Mouse (Mus musculus) right cerebral cortex, postnatal 14 days (tissue): ENCODE results near the gene Yipf2.

Experiments used
- DNase-seq: peaks from one replicate; pipeline ENCODE4 v3.0.0; 2022

Gene Yipf2

DNA sequence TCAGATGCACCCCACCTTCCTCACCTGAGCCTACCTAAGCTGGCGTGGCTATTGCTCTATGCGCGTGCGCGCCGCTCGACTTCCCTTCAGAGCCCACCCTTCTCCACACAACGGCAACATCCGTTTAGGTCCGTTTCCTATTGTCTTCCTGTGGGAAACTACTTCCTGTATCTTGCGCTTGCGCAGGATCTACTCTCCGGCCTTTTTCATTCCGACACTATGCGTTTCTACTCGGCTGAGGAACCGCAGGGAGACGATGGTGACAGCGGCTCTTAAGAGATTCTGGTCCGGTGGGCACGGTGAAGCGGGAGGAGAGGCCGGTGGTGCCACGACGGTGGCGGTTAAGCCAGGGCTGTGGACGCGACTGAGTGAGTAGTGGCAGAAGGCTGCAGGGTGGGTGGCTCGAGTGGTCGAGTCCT is at the start of gene Yipf2, which contains the start of gene Timm29:
Gene Yipf2 (minus strand): TSS at position 126 of the 419 bp plus-strand sequence.
Gene Timm29 (plus strand): TSS at position 20 of the 419 bp plus-strand sequence.
- DNase-seq: peak; percentile 80

DNA sequence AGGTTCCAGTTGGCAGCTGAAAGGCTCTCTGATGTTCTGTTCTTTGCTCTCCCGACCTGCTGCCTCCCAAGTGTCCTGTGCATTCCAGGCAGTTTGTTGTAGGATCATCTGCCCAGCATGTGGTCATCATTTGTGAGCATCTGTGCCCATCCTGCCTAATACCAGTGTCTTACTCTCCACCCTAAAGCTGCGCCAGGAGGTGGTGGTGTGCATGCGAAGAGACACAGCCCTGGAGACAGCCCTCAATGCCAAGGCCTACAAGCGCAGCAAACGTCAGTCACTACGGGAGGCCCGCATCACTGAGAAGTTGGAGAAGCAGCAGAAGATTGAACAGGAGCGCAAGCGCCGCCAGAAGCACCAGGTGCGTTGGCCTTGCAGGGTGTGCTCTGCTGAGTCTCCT is 46.4 kb upstream of the Yipf2 start:
- DNase-seq: no peak

DNA sequence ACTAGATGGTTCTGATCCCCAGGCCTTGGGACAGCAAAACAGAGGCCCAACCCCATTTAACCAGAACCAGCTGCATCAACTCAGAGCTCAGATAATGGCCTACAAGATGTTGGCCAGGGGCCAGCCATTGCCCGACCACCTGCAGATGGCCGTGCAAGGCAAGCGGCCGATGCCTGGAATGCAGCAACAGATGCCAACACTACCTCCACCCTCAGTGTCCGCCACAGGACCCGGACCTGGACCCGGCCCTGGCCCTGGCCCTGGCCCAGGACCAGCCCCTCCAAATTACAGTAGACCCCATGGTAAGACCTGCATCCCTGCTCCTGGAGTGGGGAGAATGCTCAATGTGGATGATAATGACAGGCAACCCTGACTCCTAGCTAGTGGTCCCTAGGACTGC is 43.0 kb upstream of the Yipf2 start:
- peak; percentile 16 for DNase-seq

DNA sequence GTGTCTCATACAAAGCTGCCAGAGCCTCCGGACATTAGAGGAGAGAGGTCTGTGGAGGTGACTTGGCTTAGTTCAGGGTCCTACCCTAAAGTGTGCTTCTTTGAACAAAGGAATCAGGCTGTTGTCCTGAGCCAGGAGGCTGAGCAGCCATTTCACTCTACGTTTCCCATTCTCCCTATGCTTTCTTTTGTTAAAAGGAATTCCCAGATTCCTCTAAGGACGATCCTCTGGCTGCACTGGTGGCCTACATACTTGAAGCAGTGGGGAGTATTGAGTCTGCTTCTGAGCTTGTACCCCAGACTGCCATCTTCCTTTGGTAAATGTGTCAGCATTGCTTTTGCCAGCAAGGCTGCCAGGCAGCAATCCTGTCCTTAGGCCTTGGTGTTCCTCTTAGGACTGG is 40.5 kb upstream of the Yipf2 start:
- no peak for DNase-seq

DNA sequence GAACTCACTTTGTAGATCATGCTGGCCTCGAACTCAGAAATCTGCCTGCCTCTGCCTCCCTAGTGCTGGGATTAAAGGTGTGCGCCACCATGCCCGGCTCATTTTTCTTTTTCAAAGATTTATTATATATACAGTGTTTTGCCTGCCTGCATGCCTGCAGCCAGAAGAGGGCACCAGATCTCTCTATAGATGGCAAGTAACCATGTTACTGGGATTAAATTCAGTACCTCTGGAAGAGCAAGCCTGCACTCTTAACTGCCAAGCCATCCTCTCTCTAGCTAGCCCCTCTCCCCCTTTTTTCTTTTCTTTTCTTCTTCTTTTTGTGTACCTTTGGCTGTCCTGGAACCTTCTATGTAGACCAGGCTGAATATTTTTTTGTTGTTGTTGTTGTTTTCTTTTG is 38.0 kb upstream of the Yipf2 start:
- DNase-seq: peak; percentile 26

DNA sequence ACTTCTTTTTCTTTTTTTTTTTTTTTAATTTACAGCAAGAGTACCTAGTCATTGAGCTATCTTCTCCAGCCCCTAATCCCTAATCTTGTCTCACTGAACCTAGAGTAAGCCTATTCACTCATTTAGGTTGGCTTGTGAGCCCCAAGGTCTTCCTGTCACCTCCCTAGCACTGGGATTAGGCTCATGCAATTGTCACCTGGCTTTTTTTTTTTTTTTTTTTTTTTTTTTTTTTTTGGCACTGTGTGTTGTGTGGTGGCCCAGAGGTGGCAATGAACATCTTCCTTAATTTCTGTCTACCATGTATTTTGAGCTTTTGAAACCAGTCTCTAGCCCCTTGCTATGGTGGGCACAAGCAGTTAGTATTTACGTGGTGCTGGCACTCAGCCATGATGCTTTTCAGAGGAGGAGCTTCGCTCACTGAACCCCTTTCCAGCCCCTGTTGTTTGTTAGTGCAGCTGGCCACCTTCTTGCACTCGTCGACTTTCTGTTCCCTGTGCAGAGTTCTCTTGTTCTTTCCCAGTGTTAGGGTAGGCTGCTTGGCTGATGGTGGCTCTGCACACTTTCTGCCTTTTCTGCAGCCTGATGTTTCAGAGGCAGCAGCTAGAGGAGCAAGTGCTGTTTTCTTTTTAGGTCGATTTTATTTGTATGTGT is 34.6 kb upstream of the Yipf2 start:
- no peak for DNase-seq

DNA sequence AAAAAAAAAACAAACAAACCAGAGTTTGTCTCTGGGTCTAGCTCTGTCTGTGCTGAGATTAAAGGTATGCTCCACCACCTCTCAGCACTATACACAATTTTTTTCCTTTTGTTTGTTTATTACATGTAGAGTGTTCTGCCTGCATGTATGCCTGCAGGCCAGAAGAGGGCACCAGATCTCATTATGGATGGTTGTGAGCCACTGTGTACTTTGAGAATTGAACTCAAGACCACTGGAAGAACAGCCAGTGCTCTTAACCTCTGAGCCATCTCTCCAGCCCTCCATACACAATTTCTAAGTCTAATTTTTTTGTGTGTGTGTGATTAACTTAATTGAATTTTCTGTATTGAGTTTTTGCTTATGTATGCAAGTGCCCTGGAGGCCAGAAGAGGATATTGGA is 33.9 kb upstream of the Yipf2 start:
- DNase-seq: no peak

DNA sequence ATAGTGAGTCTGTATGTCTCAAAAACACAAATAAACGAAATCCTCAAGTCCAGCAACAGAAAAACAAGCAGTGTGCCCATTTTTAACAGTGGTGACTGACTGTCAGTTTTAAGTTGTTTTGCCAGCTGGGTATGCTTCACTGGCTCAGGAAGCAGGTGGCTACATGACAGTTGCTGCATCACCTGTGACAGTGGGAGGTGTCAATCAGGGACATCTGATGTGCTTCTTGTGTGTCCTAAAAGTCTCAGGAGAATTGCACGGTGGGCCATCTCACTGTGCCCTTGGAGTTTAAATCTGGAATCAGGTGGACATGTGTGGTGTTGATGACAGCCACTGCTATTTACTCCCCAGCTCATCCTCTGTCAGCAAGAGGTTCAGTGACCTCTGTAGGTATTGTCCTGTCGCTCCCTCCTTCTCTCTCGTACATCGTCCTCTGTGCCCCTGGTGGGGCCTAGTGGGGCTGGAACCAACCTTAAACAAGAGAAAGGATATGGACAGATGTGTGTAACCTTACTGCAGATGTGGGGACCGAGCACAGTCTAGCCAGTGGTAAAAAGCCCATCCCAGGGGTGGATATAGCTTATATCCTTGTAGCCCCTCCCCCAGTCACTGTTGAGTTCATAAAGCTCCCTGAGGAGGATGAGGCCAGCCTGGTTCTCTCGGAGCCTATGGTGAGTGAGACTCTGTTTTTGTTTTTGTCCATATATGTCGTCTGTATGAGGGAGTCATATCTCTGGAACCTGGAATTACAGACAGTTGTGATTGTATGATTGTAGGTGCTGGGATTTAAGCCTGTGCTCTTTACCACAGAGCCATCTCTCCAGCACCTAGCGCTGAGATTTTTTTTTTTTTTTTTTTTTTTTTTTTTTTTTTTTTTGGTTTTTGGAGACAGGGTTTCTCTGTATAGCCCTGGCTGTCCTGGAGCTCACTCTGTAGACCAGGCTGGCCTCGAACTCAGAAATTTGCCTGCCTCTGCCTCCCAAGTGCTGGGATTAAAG is 33.0 kb upstream of the Yipf2 start:
- no peak for DNase-seq

DNA sequence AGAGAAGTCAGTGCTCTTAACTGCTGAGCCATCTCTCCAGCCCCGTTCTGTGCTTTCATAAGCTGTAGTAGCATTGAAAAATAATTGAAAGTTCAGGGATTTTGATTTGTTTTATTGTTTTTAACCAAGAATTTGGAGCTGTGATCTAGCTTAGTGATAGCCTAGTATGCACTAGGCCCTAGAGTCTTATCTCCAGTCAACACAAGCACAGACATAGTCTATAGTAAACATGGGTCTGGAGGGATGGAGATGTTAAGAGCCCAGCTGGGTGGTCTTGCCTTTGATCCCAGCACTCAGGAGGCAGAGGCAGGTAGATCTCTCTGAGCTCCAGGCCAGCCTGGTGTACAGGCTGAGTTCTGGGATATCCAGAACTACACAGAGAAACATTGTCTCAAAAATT is 30.0 kb upstream of the Yipf2 start:
- no peak for DNase-seq

DNA sequence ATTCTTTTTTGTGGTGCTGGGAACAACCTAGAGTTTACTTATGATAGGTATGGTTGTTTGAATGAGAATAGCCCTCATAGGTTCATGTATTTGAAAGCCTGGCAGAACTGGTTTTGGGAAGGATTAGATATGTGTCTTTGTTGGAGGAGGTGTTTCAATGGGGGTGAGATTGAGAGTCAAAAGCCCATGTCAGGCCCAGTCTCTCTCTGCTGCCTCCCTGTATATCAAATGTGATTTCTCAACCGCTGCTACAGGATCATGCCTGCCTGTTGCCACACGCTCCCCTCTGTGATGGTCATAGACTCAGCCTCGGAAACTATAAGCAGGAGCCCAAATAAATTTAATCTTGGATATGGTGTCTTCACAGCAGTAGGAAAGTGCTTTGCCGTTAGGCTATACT is 27.6 kb upstream of the Yipf2 start:
- DNase-seq: no peak

DNA sequence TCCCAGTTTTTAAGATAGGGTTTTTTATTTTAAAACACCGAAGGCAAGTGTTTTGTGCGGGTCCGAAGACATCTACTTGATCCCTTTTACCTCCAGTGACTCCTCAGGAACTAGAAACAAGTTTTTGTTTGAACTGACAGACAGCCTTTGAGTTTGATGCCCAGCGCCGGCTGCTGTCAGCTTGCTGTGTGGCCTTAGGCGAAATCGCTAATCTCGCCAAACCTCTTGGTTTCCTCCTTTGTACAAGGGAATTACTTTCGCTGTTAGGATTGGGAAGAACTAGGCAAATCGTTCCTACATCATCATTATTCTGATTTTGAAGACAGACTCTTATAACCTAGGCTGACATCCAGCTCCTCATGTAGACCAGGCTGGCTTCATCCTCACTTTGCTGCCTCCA is 24.4 kb upstream of the Yipf2 start:
- no peak for DNase-seq

DNA sequence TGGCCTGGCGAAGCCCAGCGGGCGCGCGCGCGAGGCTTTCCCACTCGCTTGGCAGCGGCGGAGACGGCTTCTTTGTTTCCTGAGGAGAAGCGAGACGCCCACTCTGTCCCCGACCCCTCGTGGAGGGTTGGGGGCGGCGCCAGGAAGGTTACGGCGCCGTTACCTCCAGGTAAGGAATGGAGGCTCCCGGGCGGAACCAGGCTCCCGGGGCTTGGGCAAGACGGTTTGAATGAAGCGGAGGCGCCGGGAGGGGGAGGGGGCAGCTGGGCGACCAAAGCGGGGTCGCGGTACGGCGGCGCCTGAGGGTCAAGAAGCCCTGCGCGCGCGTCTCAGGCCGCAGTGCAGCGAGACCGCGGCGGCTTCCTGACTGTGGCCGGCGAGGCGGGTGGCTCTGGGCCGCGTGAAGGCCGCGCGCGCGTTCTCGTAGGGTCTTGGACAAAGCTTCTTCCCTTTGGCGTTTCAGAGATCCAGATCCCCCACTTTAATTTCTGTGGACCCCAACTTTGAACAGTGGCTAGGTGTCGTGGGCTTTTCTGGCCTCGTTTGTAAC is 23.7 kb upstream of the Yipf2 start:
- peak; percentile 88 for DNase-seq

DNA sequence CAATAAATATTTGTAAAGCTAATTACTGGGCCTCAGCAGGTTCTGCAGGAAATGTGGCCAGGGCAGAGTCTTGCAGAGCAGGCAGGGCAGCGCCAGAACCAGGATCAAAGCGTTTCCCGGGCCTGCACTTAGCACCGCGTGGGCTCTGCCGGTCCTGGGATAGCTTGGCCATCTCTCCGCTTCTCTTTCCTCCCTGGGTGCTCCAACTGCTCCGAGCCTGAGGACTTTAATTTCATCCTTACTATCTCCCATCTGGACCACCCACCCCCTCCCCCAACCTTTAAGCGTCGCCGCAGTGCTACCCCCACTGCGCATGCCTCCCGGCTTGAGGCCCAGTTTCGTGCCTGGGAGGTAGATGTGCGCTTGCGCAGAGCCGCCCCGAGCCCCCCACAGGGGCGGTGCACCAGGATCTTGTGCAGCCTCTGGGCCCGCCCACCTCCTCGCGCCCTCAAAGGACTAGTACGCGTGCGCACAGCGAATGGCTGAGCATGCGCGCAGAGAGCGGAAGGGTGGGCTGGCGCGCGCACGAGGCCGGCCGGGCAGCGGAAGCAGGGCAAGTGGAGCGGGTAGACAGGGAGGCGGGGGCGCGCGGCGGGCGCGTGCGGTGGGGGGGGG is 23.1 kb upstream of the Yipf2 start, which contains the start of gene Smarca4:
Gene Smarca4 (plus strand): TSS at position 553 of the 615 bp plus-strand sequence.
- DNase-seq: peak; percentile 100

DNA sequence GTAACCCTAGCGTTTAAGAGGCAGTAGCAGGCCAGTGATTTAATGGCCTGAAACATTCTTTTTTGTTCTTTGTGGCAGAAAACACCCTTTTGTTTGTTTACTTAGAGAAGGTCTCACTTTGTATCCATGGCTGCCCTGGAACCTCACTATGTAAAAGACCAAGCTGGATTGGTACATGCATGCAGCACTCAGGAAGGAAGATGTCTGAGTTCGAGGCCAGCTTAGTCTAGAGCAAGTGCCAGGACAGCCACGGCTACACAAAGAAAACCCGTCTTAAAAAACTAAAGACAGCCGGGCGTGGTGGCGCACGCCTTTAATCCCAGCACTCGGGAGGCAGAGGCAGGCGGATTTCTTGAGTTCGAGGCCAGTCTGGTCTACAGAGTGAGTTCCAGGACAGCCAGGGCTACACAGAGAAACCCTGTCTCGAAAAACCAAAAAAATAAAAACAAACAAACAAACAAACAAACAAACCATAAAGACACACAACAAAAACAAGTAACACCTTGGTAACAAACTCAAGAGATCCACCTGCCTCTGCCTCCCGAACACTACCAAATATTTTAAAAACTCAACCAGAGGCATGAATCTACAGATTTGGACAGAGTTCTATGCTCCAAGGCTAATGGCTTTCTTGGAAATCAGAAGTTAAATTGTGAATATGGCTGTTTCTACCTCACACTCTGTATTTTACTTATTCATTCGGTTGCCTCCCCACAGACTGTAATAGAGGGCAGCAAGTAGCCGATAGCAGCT is 22.4 kb upstream of the Yipf2 start:
- DNase-seq: no peak

DNA sequence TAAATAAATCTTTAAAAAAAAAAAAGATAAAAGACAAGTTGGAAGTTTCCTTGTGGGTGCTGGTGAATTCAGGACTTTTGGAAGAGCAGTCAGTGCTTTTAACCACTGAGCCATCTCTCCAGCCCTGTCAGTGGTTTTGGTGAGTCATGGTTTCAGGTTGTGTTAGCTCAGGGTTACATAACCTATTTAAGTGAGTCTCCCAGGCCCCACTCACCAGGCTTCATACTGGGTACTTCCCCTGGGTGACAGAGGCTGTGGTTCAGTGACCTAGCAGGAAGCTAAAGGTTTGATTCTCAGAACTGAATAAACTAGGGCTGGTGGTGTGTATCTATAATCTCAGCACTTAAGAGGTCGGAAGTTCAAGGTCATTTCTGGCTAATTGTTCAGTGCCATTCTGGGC is 17.2 kb upstream of the Yipf2 start:
- DNase-seq: no peak

DNA sequence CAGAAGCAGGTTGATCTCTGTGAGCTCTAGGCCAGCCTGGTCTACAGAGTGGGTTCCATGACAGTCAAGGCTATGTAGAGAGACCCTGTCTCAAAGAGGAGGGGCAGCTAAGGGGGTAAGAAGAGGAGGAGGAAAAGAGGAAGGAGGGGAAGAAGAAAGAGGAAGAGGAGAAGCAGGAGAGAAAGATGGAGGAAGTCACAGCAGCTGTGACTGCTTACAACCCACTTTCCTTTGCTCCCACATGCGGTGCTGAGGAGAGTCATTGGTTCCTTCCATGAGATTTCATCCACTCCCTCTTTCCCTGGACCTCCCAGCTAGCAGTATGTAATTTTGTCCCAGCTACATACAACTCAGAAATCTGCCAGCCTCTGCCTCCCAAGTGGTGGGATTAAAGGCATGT is 14.0 kb upstream of the Yipf2 start:
- no peak for DNase-seq

DNA sequence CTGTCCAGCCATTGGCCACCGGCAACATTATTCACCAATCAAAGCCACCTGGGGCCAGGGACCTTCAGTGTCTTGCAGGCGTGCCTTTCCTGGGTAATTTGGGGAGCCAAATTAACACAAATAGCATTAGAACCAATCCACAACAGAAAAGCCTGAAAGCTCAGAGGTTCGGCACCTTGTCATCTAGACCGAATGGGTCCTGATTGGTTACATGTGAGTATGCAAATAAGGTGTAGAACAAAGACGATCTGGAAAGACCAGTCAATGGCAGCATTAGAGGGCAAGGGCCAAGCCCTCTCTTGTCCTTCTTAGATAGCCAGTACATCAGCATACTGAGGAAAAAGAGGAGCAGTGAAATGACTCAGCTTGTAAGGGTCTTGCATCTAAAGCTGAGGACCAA is 13.2 kb upstream of the Yipf2 start:
- no peak for DNase-seq

DNA sequence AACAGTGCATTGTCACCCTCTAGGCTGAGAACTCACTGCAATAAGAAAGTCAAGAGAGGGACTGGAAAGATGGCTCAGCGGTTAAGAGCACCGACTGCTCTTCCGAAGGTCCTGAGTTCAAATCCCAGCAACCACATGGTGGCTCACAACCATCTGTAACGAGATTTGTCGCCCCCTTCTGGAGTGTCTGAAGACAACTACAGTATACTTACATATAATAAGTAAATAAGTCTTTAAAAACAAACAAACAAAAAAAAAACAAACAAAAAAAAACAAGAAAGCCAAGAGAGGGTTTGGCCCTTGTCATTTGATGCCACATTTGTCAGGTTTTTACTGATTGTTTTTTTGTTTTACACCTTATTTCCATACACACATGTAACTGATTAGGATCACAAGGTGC is 11.5 kb upstream of the Yipf2 start:
- DNase-seq: no peak

DNA sequence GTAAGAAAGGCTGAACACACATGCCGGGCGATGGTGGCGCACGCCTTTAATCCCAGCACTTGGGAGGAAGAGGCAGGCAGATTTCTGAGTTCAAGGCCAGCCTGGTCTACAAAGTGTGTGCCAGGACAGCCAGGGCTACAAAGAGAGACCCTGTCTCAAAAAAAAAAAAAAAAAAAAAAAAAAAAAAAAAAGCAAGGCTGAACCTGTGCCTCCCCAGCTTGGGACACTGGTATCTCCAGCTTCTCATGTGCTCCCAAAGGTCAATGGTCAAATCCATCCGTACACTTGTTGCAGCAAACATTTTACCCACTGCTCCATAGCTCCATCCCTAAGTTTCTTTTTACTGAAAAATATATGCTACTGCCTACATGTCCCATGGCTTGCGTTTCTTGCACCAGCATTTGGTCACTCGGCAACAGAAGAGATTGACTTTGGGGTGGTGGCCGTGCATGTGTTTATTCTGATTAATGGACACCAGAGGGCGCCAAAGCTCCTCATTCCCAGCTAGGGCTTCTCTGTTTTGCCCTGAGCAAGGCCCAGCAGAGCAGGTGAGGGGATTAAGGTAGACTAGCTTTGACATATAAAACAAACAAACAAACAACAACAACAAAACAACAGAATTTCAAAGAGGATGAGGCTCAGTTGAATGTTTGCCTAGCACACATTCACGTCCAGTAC is 9.2 kb upstream of the Yipf2 start:
- DNase-seq: peak; percentile 50

DNA sequence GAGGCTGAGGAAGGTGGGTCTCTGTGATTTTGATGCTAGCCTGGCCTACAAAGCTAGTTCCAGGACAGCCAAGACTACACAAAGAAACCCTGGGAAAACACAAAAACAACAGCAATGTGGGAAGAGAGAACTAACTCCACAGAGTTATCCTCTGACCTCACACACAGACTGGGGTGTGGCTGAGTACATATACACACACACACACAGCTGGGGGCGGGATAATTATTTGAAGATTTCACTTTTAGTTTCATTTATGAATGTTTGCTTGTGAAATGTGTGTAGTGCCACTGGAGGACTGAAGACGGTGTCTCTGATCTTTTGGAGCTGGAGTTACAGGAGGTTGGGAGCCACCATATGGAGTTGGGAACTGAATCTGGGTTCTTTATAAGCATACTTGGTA is 8.4 kb upstream of the Yipf2 start:
- DNase-seq: no peak

DNA sequence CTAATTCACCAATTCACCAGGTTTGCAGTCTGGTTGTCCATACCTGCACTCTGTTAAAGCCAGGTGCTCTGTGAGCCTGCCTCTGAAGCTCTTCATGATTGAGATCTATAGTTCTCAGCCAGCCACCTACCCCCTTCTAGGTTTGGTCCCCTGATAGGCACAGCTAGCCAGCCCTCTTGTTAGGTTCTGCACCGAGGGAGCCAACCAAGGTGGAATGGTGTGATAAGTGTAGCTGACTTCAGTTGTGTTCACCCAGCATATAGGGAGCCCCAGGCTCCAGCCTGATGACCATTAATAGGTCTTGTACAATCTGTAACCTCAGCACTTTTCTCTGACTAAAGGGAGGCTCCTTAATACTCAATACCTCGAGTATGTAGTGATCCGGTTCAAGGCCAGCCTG is 7.6 kb upstream of the Yipf2 start:
- DNase-seq: no peak

DNA sequence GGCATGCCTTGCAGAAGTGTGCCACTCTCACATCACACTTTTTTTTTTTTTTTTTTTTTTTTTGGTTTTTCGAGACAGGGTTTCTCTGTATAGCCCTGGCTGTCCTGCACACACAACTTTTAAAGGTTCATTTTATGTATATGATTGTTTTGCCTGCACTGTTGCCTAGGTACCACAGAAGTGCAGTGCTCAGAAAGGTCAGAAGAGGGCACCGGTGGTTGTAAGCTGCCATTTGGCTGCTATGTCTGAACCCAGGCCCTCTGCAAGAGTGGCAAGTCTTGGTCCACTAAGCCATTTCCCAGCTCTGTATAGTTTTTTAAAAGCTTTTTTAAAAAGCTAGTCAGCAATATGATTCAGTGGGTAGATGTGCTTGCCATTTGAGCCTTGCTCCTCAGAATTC is 5.6 kb upstream of the Yipf2 start:
- DNase-seq: no peak
